8 mouse cellular contexts compared by ENCODE assay signal in the genomic region with DNA sequence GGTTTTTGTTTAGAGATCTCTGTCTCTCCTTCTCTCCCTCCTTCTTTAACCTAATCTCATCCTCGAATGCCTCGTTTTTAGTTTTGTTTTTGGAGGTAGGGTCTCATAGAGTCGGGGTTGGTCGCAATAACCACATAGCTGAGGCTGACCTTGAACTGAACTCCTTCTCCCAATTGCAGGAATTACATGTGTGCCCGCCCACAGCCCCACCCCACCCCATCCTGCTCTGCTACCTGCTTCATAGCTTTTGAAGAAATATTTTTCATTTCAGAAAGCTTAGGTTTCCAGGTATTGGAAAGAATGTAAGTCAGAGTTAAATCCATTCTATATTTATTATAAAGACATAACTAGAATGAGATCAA. TPM values are rescaled to one million over a fixed set of nuclear protein-coding genes. Genes with fewer than 3 reads are reported as not detected.
DNase-seq lines count a peak whose midpoint lies in the region; ATAC-seq and TF ChIP-seq lines count a peak whose summit lies in the region.

No protein-coding gene starts in this region.

- peak overlapping the region; percentile 86 for H3K4me2 ChIP-seq in heart, embryonic 14.5 days (ENCODE audit: low read length)
- peak overlapping the region; percentile 55 for H3K4me2 ChIP-seq in hindbrain, embryonic 12.5 days (replicated peaks)

- H3K27me3 ChIP-seq in heart, embryonic 14.5 days (ENCODE audit: control insufficient read depth, insufficient read depth, low read length): no peaks in the 10 kb centered on the region
- no peaks in the 10 kb centered on the region for H3K27me3 ChIP-seq in hindbrain, embryonic 12.5 days
- H3K27me3 ChIP-seq in midbrain, embryonic 10.5 days (ENCODE audit: low read depth, poor library complexity, severe bottlenecking): no peaks in the 10 kb centered on the region

- H3K9ac ChIP-seq in heart, embryonic 14.5 days (ENCODE audit: low read length): no peak overlapping the region; the same call in 1 of the 2 replicates
- no peak overlapping the region for H3K9ac ChIP-seq in hindbrain, embryonic 12.5 days

- WGBS in heart, embryonic 14.5 days: 43% methylated on average over 5 of the region's 5 CpGs
- 50% methylated on average over 5 of the region's 5 CpGs for WGBS in hindbrain, embryonic 12.5 days
- WGBS in midbrain, embryonic 10.5 days: 44% methylated on average over 5 of the region's 5 CpGs

- H3K9me3 ChIP-seq in heart, embryonic 14.5 days (ENCODE audit: control insufficient read depth, low read length): no peaks in the 10 kb centered on the region
- no peaks in the 10 kb centered on the region for H3K9me3 ChIP-seq in hindbrain, embryonic 12.5 days (replicated peaks)
- no peaks in the 10 kb centered on the region for H3K9me3 ChIP-seq in midbrain, embryonic 10.5 days (replicated peaks)

- ATAC-seq in heart, embryonic 14.5 days (ENCODE audit: insufficient number of reproducible peaks, insufficient read depth, low FRiP score, low read depth): peak; percentile 25; the same call in 1 of the 2 replicates
- peak; percentile 67 for ATAC-seq in hindbrain, embryonic 12.5 days (ENCODE audit: low FRiP score)
- ATAC-seq in megakaryocyte-erythroid progenitor cell, adult 5-6 weeks (replicated peaks; ENCODE audit: low FRiP score, low TSS enrichment, poor library complexity, severe bottlenecking): no peak

- H3K4me1 ChIP-seq in heart, embryonic 14.5 days (ENCODE audit: control insufficient read depth in 2 of 2, insufficient read depth in 2 of 2, low read length in 2 of 2): peaks cover 0 to 4% of the 10 kb centered on the region in 2 experiments; a peak in 3 of 4 replicates
- peaks cover 2% of the 10 kb centered on the region; the same call in 1 of the 2 replicates for H3K4me1 ChIP-seq in bone marrow macrophage, adult 2 months (ENCODE audit: control insufficient read depth, insufficient read depth, low read length)
- H3K4me1 ChIP-seq in hindbrain, embryonic 12.5 days: peaks cover 8% of the 10 kb centered on the region
- H3K4me1 ChIP-seq in midbrain, embryonic 10.5 days: peaks cover 28% of the 10 kb centered on the region

- intact Hi-C loops in heart, postnatal 25 days (cut with DNase I): no loop called here

- no peak for TF ChIP-seq CTCF in bone marrow macrophage, adult 2 months (IDR thresholded peaks at IDR 0.05; ENCODE audit: low read depth, low read length)

- H3K4me3 ChIP-seq in heart, embryonic 14.5 days (ENCODE audit: control insufficient read depth in 1 of 2, insufficient read depth in 1 of 2, low read depth in 1 of 2, low read length in 2 of 2): peak overlapping the region; percentile 68 to 72
- peak overlapping the region; percentile 92 for H3K4me3 ChIP-seq in bone marrow macrophage, adult 2 months (ENCODE audit: insufficient read depth, low read length)
- peak overlapping the region; percentile 73 for H3K4me3 ChIP-seq in hindbrain, embryonic 12.5 days
- H3K4me3 ChIP-seq in midbrain, embryonic 10.5 days: peak overlapping the region; percentile 80

- no peak for TF ChIP-seq POLR2A in bone marrow macrophage, adult 2 months (IDR thresholded peaks at IDR 0.05; ENCODE audit: borderline replicate concordance, low read depth, low read length)

- 0 out of 2 replicates have a peak, but pooled peaks cover 6% of the 10 kb centered on the region for H3K36me3 ChIP-seq in heart, embryonic 14.5 days (ENCODE audit: control insufficient read depth, insufficient read depth, low read length)
- peaks cover 6% of the 10 kb centered on the region; the same call in 1 of the 2 replicates for H3K36me3 ChIP-seq in hindbrain, embryonic 12.5 days
- peaks cover 5% of the 10 kb centered on the region for H3K36me3 ChIP-seq in midbrain, embryonic 10.5 days

- no peak for DNase-seq in heart, postnatal 25 days (ENCODE audit: low spot score)
- no peak for DNase-seq in midbrain, embryonic 10.5 days (ENCODE audit: low spot score)
- no peak for DNase-seq in cerebellum, postnatal 10 days
- no peak for DNase-seq in Muller cell, postnatal 12 days (ENCODE audit: inconsistent ontology term)

- H3K27ac ChIP-seq in heart, embryonic 14.5 days (replicated peaks in 1 of 2; ENCODE audit: control insufficient read depth in 1 of 2, insufficient read depth in 1 of 2, low read depth in 2 of 2, low read length in 2 of 2): peak overlapping the region; percentile 33 to 73; a peak in 2 of 4 replicates
- H3K27ac ChIP-seq in bone marrow macrophage, adult 2 months (ENCODE audit: insufficient read depth, low read depth, low read length): no peak overlapping the region
- H3K27ac ChIP-seq in hindbrain, embryonic 12.5 days: 0 out of 2 replicates have a peak overlapping the region, but pooled peaks have one; percentile 64
- peak overlapping the region; percentile 92 for H3K27ac ChIP-seq in midbrain, embryonic 10.5 days (replicated peaks)

RNA-seq across cellular contexts. Expression of gene Dtd2, which starts 0.3 kb away (rescaled TPM):
- polyA plus RNA-seq in heart, embryonic 14.5 days (2014; fragmentation: Nextera tagmentation; extraction: Ambion mirVana): 17.0 and 19.6 TPM in 2 replicates
- total RNA-seq in heart, postnatal 25 days (2021): 1 to 10 TPM; 4.9 to 5.2 TPM
- 8.9 and 9.4 TPM in 2 replicates for polyA plus RNA-seq in bone marrow macrophage, adult 2 months (2012; ENCODE audit: insufficient read depth, insufficient read length, missing spikeins)
- polyA plus RNA-seq in hindbrain, embryonic 12.5 days (2016; fragmentation: Nextera tagmentation; extraction: Ambion mirVana): 17.2 and 18.0 TPM in 2 replicates
- polyA plus RNA-seq in midbrain, embryonic 10.5 days (2016; fragmentation: Nextera tagmentation; extraction: Ambion mirVana): 30.5 and 31.8 TPM in 2 replicates
- total RNA-seq in megakaryocyte-erythroid progenitor cell, adult 5-6 weeks (2014; fragmentation: Nextera tagmentation): 8.5 and 9.8 TPM in 2 replicates
- 15.4 and 29.9 TPM in 2 replicates for total RNA-seq in megakaryocyte-erythroid progenitor cell, adult 5-6 weeks (2017)

RNA-seq across cellular contexts. Expression of gene Gpr33, which starts 21.2 kb away (rescaled TPM):
- 0.15 TPM in 1 of 2 replicates, not detected in the other for polyA plus RNA-seq in heart, embryonic 14.5 days (2014; fragmentation: Nextera tagmentation; extraction: Ambion mirVana)
- not detected for total RNA-seq in heart, postnatal 25 days (2021)
- polyA plus RNA-seq in bone marrow macrophage, adult 2 months (2012; ENCODE audit: insufficient read depth, insufficient read length, missing spikeins): not detected in 2 replicates
- not detected in 2 replicates for polyA plus RNA-seq in hindbrain, embryonic 12.5 days (2016; fragmentation: Nextera tagmentation; extraction: Ambion mirVana)
- not detected in 2 replicates for polyA plus RNA-seq in midbrain, embryonic 10.5 days (2016; fragmentation: Nextera tagmentation; extraction: Ambion mirVana)
- not detected in 2 replicates for total RNA-seq in megakaryocyte-erythroid progenitor cell, adult 5-6 weeks (2014; fragmentation: Nextera tagmentation)
- total RNA-seq in megakaryocyte-erythroid progenitor cell, adult 5-6 weeks (2017): not detected in 2 replicates

RNA-seq across cellular contexts. Expression of gene Heatr5a, which starts 35.5 kb away (rescaled TPM):
- polyA plus RNA-seq in heart, embryonic 14.5 days (2014; fragmentation: Nextera tagmentation; extraction: Ambion mirVana): 10.3 and 10.5 TPM in 2 replicates
- 10 to 100 TPM; 18.9 to 21.6 TPM for total RNA-seq in heart, postnatal 25 days (2021)
- 37.9 and 41.6 TPM in 2 replicates for polyA plus RNA-seq in bone marrow macrophage, adult 2 months (2012; ENCODE audit: insufficient read depth, insufficient read length, missing spikeins)
- polyA plus RNA-seq in hindbrain, embryonic 12.5 days (2016; fragmentation: Nextera tagmentation; extraction: Ambion mirVana): 12.7 and 12.9 TPM in 2 replicates
- polyA plus RNA-seq in midbrain, embryonic 10.5 days (2016; fragmentation: Nextera tagmentation; extraction: Ambion mirVana): 12.6 and 12.9 TPM in 2 replicates
- total RNA-seq in megakaryocyte-erythroid progenitor cell, adult 5-6 weeks (2014; fragmentation: Nextera tagmentation): 76.2 and 112 TPM in 2 replicates
- total RNA-seq in megakaryocyte-erythroid progenitor cell, adult 5-6 weeks (2017): 54.3 and 57.2 TPM in 2 replicates
